Mouse (Mus musculus) CH12.LX (cell line): ENCODE data around the gene Espl1.

Experiments used
- CTCF ChIP-seq, 2 experiments: IDR thresholded peaks in 1 of 2; conservative IDR thresholded peaks in 1 of 2; 2 replicates each; pipeline ENCODE4 v1.5.1; 2011 to 2012; ENCODE audit warnings: low read depth in 2 of 2, low read length in 2 of 2, improper control_type of control experiment in 1 of 2, inconsistent platforms in 1 of 2, mild to moderate bottlenecking in 1 of 2, moderate library complexity in 1 of 2
- GABPA ChIP-seq: IDR thresholded peaks from 2 replicates; pipeline ENCODE4 v1.6.1; 2012; ENCODE audit warnings: low read depth, low read length, improper control_type of control experiment, inconsistent platforms; ENCODE audit not compliant: insufficient replicate concordance
- IRF4 ChIP-seq: IDR thresholded peaks from 2 replicates; pipeline ENCODE4 v1.6.1; 2014; ENCODE audit warnings: low read depth, mild to moderate bottlenecking, inconsistent platforms, low read length, improper control_type of control experiment
- MXI1 ChIP-seq: IDR thresholded peaks from 2 replicates; pipeline ENCODE4 v1.6.1; 2011; ENCODE audit warnings: mild to moderate bottlenecking, low read depth, low read length, improper control_type of control experiment
- MYC ChIP-seq: IDR thresholded peaks from 2 replicates; pipeline ENCODE4 v1.6.1; 2011; ENCODE audit warnings: low read depth, mild to moderate bottlenecking, improper control_type of control experiment, low read length

DNA sequence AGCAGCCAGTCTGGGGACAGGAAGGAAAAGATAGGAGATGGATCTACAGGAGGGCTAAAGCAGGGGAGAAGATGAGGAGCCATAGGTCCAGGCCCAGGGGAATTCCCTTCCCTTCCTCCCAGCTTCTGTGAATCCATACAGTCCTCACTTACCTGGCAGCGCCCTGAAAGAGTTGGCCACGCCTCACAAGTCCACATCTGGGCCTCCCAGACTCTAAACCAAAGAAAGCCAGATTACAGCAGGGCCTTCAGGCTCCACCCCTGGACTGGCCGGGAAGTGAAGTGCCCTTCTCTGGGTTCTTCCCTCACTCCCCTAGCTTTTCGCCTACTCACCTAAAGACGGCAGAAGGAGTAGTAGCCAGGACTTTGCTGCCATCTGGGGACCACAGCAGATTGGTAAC is 43.5 kb downstream of the Espl1 start:
- TF ChIP-seq CTCF (conservative IDR thresholded peaks at IDR 0.05 in 1 of 2, IDR thresholded peaks at IDR 0.05 in 1 of 2; ENCODE audit: low read depth in 2 of 2, low read length in 2 of 2) = no peak
- TF ChIP-seq GABPA = no peak
- no peak for TF ChIP-seq MYC
- TF ChIP-seq IRF4 = no peak
- no peak for TF ChIP-seq MXI1
